Mouse (Mus musculus): Measurements from ENCODE around the gene Sh2d3c.
A peak's percentile ranks its signal among the peaks of the same experiment; 100 is the strongest.

Gene Sh2d3c

DNA sequence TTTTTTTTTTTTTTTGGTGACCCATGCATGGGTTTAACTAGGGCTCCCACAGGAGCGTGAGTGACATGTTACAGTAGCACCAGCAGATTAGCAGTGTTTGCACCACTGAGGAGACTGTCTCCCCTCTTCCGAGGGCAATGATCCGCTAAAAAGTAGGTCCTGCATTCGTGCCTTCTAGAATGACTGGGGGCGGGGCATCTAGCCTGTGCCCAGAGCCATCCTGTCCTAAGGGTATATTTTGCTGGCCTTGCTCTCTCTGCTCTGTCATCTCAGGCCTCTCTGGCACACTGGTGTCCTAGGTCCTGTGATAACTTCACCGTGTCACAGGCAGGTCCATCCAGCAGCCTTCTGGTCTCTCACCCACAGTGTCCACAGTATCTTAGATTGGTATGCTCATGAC, 21.2 kb upstream of the Sh2d3c start:
- no peak for DNase-seq (ENCODE audit: low spot score in 2 of 2)

- no peak for DNase-seq (ENCODE audit: low spot score in 2 of 2)
Measured at GRCm38 (mm10) chr2:32700966-32701743, 19.7 kb upstream of the Sh2d3c start.

DNA sequence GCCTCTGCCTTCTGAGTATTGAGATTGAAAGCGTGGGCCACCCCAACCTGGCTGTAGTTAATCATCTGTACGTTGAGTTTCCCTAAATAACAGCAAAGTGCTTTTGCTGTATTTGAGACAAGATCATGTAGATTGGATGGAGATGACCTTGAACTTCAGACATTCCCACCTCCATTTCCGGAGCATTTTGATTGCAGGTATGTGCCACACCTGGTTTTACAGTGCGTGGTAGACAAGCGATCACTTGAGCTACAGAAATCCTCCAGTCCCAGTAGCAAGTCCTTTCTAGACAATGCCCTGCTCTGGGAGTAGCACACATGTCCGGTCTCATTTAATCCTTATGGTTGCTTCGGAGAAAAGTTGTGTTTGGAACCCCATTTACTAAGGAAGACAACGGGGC, 17.8 kb upstream of the Sh2d3c start:
- no peak for DNase-seq (ENCODE audit: low spot score in 2 of 2)

GRCm38 (mm10) chr2:32704021-32704421, 16.8 kb upstream of the Sh2d3c start, which contains the start of gene Fpgs:
Gene Fpgs, minus strand, starts transcription at chr2:32704145.
- DNase-seq (ENCODE audit: low spot score in 2 of 2): no peak

GRCm38 (mm10) chr2:32705018-32705417, 15.8 kb upstream of the Sh2d3c start:
- no peak for DNase-seq (ENCODE audit: low spot score in 2 of 2)

- DNase-seq (ENCODE audit: low spot score in 2 of 2): no peak
Measured at GRCm38 (mm10) chr2:32706971-32707370, 13.9 kb upstream of the Sh2d3c start.

DNA sequence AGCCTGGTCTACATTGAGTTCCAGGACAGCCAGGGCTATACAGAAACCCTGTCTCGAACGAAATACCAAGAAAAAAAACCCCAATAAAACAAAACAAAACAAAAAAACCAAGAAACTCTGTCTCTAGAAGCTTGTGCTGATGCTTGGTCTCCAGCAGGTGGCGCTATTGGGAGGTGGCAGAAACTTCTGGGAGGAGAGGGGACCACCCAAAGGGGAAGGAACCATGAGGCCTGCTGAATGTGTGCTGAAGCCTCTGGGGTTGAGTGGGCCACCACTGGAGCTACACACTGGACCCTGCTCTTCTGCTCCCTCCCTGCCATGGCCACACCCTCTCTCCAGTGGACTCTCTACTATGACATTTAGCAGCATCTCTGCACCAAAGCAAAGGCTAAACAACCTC, 12.2 kb upstream of the Sh2d3c start:
- peak; percentile 62 to 78 for DNase-seq (ENCODE audit: low spot score in 2 of 2)

- DNase-seq (ENCODE audit: low spot score in 2 of 2): no peak
Measured at GRCm38 (mm10) chr2:32709521-32710137, 11.2 kb upstream of the Sh2d3c start.

- DNase-seq (ENCODE audit: low spot score in 2 of 2): peak in 1 of 2 experiments; percentile 33
Measured at GRCm38 (mm10) chr2:32710425-32710824, 10.4 kb upstream of the Sh2d3c start.

DNA sequence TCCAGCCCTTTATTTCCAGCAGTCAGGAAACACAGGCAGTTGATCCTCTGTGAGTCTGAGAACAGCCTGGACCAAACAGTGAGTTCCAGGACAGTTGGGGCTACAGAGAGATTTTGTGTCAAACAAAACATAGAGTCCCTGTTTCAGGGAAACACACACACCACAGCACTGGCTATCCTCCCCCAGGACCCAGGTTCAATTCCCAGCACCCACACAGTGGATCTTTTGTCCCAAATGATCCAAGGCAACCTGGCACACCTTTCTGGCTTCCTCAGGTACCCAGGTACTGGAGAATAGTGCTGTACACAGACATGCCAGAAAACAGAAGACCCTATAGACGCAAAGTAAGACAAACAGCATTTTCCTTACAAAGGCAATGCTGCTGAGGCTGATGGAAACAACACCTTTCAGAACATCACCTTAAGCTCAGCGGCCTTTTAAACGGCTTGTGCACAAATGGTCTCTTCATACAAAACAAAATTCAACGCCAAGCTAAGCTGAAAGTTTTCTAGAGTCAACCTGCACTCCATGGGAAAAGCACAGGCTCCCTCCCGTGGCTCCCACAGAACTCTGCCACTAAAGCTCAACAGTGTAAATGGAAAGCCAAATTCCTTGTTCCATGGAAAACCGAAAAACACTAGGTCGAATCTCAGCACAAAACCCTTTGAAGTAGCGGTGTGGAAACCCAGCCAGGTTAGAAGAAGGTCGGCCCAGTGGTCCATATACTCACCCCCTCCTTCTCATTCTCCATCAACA, 9.4 kb upstream of the Sh2d3c start:
- no peak for DNase-seq (ENCODE audit: low spot score in 2 of 2)

GRCm38 (mm10) chr2:32712108-32712551, 8.7 kb upstream of the Sh2d3c start:
- peak; percentile 59 to 69 for DNase-seq (ENCODE audit: low spot score in 2 of 2)

- peak; percentile 92 to 96 for DNase-seq (ENCODE audit: low spot score in 2 of 2)
Measured at GRCm38 (mm10) chr2:32712586-32712933, 8.3 kb upstream of the Sh2d3c start.

GRCm38 (mm10) chr2:32712934-32713817, 7.7 kb upstream of the Sh2d3c start, which contains the start of gene Cdk9:
Gene Cdk9, minus strand, starts transcription at chr2:32713076.
- DNase-seq (ENCODE audit: low spot score in 2 of 2): peak; percentile 95 to 96

DNA sequence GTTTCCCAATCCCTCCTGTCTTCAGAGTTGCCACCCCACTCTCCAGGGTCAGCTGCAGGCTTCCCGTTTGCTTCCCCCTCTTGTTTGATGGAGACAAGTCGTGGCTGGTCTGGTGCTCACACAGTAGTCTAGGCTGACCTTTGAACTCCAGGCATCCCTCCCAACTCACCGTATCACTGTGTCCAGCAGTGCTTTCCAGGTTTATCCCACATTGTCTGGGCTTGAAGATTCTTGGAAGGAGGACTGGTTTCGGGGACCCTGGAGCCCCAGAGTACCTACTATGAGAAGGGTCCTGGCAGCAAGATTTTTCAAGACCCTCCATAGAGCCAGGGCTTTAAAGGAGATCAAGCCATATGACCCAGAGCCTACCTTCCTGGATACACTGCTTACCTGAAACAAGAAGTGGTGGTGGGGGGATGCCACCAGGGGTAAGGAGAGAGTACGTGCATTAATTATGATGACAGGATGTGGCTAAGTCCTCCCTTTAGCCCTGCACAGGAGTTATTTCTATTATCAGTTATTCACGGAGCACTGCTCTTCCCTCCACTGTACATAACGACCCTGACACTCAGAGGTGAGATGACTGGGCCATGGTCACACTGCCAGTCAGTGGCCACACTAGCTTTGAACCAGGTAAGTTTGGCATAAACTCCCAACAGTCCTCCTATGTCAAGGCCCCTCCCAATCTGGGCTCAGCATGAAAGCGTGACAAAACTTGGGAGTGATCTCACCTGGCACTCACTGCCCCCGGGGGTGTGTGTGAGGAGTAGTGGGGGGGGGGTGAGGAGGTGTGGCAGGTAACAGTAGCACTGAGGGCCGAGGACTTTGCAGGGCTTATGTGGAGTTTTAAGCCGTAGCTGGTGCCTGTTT, 6.5 kb upstream of the Sh2d3c start:
- no peak for DNase-seq (ENCODE audit: low spot score in 2 of 2)

GRCm38 (mm10) chr2:32714987-32715425, 5.8 kb upstream of the Sh2d3c start:
- peak; percentile 92 to 96 for DNase-seq (ENCODE audit: low spot score in 2 of 2)

DNA sequence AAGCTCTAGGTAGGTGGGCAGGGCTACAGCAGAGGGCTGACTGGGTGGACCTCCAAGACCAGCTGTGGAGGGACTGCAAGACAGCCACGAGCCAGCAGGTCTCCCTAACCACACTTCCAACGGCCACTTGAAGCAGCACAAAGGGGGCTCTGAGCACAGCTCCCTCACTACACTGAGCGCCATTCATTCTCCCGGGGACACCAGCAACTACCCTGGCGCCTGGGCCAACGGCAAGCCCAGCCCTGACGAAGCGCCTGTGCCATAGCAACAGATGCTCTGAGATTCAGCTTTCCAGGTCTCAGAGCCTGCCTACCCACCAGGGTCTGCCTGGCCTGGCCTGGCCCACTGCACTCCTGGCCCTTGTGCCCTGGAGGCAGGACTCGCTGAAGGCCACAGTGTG, 2.1 kb upstream of the Sh2d3c start:
- DNase-seq (ENCODE audit: low spot score in 2 of 2): no peak

GRCm38 (mm10) chr2:32720053-32720452, 802 bp upstream of the Sh2d3c start:
- DNase-seq (ENCODE audit: low spot score in 2 of 2): no peak

GRCm38 (mm10) chr2:32722046-32722445, 1.2 kb downstream of the Sh2d3c start:
- DNase-seq (ENCODE audit: low spot score in 2 of 2): peak in 1 of 2 experiments; percentile 21

DNA sequence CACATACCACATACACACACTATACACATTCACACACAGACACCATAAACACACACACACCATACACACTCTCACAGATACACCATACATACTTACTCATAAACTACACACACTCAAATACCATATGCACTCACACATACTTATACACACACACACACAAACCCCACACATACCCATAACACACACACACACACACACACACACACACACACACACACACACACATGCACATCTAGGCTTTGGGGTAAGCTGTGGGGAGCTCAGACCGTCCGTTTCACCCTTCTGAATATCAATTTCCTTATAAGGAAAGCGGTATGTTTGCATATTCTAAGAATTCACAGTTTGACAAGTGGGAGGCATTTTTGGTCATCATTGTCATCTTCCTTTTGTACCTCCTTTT, 1.7 kb downstream of the Sh2d3c start:
- no peak for DNase-seq (ENCODE audit: low spot score in 2 of 2)

GRCm38 (mm10) chr2:32724149-32724548, 3.3 kb downstream of the Sh2d3c start:
- no peak for DNase-seq (ENCODE audit: low spot score in 2 of 2)

Measured in natural killer cell, adult 2 months (primary cell).